Mouse (Mus musculus) heart, postnatal 0 days (tissue): ENCODE data around the gene Mdc1.

ENCODE experiments used
- CTCF ChIP-seq: IDR thresholded peaks from 2 replicates; pipeline ENCODE4 v1.5.1; 2016; ENCODE audit warnings: antibody characterized with exemption, control low read depth, low read depth
- EP300 ChIP-seq: IDR thresholded peaks from 2 replicates; pipeline ENCODE4 v1.6.1; 2016; ENCODE audit warnings: antibody characterized with exemption, low read depth

GRCm38 (mm10) chr17:35796835-35797234 is 44.5 kb upstream of the Mdc1 start:
- TF ChIP-seq EP300, result no peak
- TF ChIP-seq CTCF, result no peak
